Mouse (Mus musculus) CD4-positive, CD25-positive, alpha-beta regulatory T cell, adult 2 months (primary cell): Measurements from ENCODE around the gene Zfp422.

Experiments used
- DNase-seq: peaks from one replicate; pipeline ENCODE4 v3.0.0-alpha.2; 2012; ENCODE audit warnings: low read depth, low spot score

Zfp422 gene

GRCm38 (mm10) chr6:116628539-116629171 lies at the start of gene Zfp422:
TSS of gene Zfp422 (minus strand) at chr6:116628999.
- DNase-seq = peak; percentile 75

- DNase-seq = no peak
Observed at GRCm38 (mm10) chr6:116677321-116677720, 48.5 kb upstream of the Zfp422 start.

- DNase-seq = no peak
Observed at GRCm38 (mm10) chr6:116676355-116676913, 47.6 kb upstream of the Zfp422 start.

GRCm38 (mm10) chr6:116674283-116674886 lies 45.6 kb upstream of the Zfp422 start:
- no peak for DNase-seq

- DNase-seq = peak; percentile 58
Observed at GRCm38 (mm10) chr6:116673471-116674282, 44.9 kb upstream of the Zfp422 start, which contains the start of gene Rassf4. TSS of gene Rassf4 (minus strand) at chr6:116673952.

- DNase-seq = no peak
Observed at GRCm38 (mm10) chr6:116672349-116672748, 43.5 kb upstream of the Zfp422 start.

GRCm38 (mm10) chr6:116671768-116672167 lies 43.0 kb upstream of the Zfp422 start:
- no peak for DNase-seq

GRCm38 (mm10) chr6:116671031-116671430 lies 42.2 kb upstream of the Zfp422 start:
- DNase-seq = no peak

- no peak for DNase-seq
Observed at GRCm38 (mm10) chr6:116670144-116670543, 41.3 kb upstream of the Zfp422 start.

- no peak for DNase-seq
Observed at GRCm38 (mm10) chr6:116668682-116669470, 40.1 kb upstream of the Zfp422 start.

GRCm38 (mm10) chr6:116667382-116667781 lies 38.6 kb upstream of the Zfp422 start:
- DNase-seq = no peak

- no peak for DNase-seq
Observed at GRCm38 (mm10) chr6:116666892-116667291, 38.1 kb upstream of the Zfp422 start.

- DNase-seq = no peak
Observed at GRCm38 (mm10) chr6:116666085-116666750, 37.4 kb upstream of the Zfp422 start.

GRCm38 (mm10) chr6:116664830-116665229 lies 36.0 kb upstream of the Zfp422 start:
- no peak for DNase-seq

GRCm38 (mm10) chr6:116664031-116664430 lies 35.2 kb upstream of the Zfp422 start:
- DNase-seq = no peak

- DNase-seq = no peak
Observed at GRCm38 (mm10) chr6:116663364-116663763, 34.6 kb upstream of the Zfp422 start.

GRCm38 (mm10) chr6:116653684-116654454 lies 25.1 kb upstream of the Zfp422 start:
- peak; percentile 62 for DNase-seq

- DNase-seq = no peak
Observed at GRCm38 (mm10) chr6:116653191-116653590, 24.4 kb upstream of the Zfp422 start.

- no peak for DNase-seq
Observed at GRCm38 (mm10) chr6:116651437-116652118, 22.8 kb upstream of the Zfp422 start.
